Mouse (Mus musculus): ENCODE results near the gene Cd160.

Gene Cd160

DNA sequence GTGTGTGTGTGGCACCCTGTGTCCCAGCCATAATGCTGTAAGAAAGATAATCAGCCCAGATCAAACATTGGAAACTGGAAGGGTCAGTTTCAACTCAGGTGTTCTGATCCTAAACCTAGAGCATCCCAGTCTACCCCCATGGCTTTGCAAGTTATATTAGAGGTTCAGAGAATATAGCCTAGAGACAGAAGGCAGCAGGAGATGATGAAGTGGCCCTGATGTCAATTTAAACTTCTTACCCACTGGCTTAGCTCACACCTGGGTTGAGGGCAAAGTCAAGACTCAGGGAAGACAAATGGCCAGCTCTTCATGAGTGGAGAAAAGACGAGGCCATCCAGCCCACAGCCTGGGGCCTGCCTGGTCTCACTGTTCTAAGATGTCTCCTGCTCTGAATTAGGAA is at the start of gene Cd160, which contains the start of gene Pdzk1:
Gene Cd160 (minus strand): TSS at position 368 of the 400 bp plus-strand sequence.
Gene Pdzk1 (plus strand): TSS at position 301 of the 400 bp plus-strand sequence.
- DNase-seq (ENCODE audit: low spot score): no peak

DNA sequence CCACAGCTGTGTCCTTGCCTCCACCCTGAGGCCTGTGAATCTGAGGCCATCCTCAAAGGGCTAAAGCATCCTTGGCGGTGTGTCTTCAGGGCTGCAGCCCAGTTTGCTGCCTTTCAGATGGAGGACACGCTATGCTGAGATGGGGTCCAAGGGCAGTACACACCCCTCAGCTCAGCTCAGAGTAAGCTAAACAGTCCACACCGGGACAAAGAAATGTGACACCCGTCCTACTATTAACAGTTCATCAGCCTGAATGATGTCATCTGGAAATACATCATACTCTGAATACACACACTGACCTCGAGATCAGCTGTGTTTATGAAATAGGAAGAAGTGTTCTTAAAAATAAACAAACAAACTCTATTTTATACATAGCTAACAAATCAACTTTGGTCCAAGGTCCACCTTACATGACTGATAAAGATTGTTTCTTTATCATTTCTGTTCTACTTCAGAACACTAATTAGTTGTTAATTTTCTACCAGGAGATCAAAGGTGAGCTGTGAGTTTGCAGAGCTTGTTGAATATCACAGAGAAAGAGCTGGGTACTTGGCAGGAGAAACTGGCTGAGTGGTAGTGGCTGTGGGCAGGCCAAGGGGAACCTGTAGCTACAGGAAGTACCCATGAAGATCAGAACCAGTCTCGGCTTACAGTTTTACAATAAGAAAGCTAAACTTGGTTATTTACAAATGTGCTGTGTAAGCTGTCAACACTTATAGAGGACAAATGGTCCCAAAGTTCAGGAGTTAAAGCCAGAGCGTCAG is 45.8 kb upstream of the Cd160 start:
- DNase-seq (ENCODE audit: low spot score): no peak

DNA sequence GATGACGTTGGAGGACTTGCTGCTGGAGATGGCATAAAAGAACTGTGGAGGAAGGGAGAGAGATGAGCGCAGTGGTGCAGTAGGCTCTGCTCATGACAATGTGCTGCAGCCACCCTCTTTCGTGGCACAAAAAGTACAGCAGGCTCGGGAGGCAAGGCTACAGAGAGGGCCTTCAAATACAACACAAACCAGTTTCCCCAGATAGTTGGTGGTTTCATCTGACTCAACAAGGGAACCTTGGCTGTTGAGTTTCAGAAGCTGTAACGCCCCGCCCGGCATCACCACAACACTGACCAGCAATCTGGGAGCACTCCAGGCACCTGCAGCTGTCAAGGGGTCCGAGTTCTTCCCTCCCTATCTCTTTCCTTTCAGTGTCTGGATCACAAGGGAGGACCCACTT is 43.4 kb upstream of the Cd160 start:
- no peak for DNase-seq (ENCODE audit: low spot score)

DNA sequence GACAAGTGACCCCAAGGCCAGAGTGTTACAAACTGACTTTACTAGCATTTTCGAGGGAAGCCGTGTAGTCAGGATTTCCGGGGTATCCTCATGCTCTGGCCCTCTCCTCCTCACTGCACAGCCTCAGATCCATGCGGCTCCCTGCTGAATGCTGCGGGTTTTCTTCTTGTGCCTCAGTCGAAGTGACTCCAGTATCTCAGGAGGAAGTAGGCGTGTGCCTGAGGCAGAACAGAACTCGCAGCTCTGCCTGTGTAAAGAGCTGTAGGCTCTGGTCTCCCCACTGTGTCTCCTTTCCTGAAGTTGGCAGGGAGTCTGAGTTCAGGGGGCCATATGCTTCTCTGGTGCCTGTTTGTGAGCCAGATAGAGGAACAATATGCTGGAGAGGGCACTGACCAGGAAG is 41.9 kb upstream of the Cd160 start:
- DNase-seq (ENCODE audit: low spot score): no peak

DNA sequence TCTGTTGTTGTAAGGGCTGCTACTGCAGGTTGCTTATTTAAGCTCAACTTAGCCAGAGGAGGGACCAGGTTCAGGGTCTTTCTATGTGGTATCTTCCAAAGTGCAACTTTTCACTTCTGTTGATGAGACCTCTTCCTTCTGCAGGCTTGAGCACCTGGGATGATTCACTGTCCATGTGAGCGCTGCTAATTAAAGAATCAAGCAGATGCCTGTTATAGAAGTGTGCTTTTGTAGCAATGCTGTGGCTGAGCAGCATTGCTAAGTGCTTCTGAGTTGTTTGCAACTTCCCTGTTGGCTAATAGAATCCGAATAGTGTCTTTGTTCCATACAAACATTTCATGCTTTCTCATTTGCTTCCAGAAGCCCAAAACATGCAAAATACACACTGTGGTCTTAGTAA is 41.1 kb upstream of the Cd160 start:
- DNase-seq (ENCODE audit: low spot score): no peak

DNA sequence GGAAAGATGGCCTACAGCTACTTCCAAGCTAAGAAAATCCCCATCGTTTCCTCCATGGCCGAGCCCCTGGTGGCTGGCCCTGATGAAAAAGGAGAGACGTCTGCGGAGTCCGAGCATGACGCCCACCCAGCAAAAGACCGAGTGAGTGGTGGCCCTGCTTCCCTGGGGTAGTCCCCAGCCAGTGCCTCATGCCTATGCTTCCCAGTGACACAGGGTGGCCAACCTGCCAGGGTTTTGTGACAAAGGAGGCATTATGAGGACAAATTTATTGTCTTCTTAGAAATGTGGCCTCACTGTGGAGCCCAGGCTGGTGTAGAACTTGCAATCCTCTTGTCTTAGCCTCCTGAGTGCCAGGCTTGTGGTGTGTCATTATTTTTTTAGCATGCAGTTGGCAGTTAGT is 39.9 kb upstream of the Cd160 start:
- DNase-seq (ENCODE audit: low spot score): no peak

DNA sequence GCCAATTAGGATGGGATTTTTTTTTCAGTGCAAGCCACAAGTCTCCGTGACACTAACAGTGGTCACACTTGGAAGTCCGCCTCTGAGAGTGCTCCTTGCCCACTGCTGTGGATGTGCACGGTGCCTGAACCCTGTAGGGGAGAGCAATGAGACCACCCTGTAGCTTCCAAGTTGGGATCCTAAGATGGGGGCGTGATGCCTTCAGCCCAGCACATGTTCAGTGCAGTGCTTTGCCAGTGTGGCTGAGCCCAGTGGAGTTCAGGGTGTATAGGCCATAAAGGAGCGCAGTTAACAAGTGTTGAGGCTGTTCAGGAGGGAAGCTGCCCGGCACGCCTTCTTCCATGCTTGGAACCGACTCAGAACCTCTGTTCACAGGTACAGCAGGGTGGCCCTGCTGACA is 39.4 kb upstream of the Cd160 start:
- no peak for DNase-seq (ENCODE audit: low spot score)

DNA sequence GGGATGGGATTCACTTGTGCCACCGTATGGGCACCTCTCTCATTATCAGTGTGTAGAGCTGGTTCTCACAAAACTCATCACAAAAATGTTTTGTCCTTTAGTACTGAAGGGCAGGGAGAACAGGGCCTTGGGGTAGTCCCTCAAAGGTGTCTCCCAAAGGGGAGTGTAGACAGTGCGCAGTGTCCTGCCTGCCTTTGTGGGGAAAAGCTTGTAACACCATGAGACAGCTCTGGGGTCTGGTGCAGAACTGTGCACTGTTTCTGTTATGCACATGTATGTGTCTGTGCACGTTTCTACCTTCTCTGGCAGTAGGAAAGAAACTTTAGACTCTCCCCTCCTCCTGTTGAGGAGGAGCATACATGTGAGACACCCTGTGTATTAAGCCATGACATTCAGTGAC is 38.7 kb upstream of the Cd160 start:
- DNase-seq (ENCODE audit: low spot score): no peak

DNA sequence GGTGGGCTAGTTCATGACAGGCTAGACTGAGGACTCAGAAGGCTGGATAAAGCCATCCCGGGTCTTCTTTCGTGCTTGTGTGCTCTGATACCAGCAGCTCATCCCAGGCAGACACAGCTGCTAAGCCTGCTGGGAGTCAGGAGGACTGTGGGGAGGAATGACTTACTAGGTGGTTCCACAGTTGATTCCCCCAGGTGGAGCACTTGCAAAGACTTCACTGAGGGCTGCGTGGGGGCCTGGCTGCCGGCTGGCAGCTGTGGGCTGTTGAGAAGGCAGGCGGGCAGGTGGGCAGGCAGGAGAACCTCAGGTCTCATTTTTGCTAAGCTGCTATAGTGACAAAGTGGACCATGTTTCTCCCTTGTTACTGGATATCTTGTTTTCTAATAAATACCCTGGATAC is 31.3 kb upstream of the Cd160 start:
- DNase-seq (ENCODE audit: low spot score): no peak

DNA sequence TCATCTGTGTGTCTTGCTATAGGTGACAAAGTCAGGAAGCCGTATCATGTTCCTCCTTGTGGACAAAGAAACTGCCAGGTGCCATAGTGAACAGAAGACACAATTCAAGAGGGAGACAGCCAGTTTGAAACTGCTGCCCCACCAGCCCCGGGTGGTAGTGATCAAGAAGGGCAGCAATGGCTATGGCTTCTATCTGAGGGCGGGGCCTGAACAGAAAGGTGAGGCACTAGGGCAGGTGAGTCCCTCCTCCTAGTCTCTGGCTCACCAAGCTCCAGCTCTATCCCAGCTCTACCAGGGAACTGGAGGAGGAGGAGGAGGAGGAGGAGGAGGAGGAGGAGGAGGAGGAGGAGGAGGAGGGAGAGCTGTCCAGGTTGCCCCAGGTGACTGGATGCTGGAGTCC is 26.7 kb upstream of the Cd160 start:
- DNase-seq (ENCODE audit: low spot score): no peak

DNA sequence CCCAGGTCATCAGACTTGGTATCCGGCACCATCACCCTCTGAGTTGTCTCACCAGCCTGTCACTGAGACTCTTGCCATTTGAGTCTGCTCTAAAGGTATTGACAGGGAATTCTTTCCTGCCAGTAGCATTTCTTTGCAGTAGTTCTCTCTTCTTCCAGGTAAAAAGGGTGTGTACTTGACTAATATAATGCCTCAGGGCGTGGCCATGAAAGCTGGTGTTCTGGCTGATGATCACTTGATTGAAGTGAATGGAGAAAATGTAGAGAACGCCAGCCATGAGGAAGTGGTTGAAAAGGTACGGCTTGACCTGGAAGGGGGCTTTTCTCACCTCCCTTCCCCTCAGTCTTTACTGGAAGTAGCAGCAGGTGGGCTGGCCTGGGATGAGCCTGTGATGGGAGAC is 25.2 kb upstream of the Cd160 start:
- no peak for DNase-seq (ENCODE audit: low spot score)

DNA sequence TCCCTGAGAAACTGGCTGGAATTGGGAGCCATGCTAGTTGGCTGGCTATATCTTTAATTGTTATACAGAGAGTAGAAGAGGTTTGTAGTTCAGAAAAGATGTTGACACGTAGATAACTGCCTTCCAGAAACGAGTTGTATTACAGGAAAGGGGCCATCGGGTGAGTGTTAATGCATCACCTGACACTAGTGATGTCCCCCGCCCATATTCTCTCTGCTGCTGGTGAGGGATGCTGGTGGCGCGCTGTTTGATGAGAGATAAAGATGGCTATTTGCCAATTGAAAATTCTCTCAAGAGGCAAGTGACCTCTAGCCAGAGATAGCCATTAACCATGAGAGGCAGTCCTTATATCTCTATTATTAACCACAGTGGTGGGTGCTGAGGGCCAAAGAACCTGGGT is 23.4 kb upstream of the Cd160 start:
- DNase-seq (ENCODE audit: low spot score): no peak

DNA sequence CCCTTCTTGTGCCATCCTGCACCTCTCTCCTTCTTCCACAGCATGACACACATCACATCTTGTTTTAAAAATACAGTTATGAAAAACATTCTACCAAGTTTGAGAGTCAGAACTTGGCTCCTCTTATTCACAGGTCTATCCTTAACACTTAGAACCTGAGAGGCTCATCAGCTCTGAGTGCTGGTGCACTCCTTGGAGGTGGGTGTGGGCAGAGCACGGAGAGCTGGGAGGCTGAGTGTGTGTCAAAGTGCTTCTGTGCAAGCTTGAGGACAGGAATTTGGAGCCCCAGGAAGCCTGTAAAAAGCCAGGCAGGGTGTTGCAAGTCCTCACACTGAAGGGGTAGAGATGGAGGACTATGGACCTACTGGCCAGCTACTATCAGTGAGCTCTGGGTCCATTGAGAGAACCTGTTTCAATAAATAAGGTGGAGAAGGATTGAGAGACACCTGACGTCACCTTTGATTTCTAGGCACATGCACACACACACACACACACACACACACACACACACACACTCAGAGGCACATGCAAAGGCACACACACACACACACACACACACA is 20.1 kb upstream of the Cd160 start:
- no peak for DNase-seq (ENCODE audit: low spot score)

DNA sequence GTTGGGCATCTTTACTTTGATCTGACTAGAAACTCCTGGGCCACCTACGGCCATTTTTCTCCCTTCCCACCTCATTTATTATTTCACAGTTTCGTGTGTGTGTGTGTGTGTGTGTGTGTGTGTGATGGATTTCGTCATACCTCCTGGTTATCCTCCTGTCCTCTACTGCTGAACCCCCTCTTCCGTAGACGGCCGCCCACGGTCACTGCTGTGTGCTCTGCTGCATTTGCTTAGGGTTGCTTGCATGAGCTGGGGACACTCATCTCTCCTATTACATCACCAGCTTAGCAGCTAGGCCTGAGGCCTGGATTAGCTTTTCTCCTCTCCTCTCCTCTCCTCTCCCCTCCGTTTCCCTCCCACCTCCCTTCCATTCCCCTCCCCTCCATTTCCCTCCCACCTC is 19.3 kb upstream of the Cd160 start:
- DNase-seq (ENCODE audit: low spot score): no peak

DNA sequence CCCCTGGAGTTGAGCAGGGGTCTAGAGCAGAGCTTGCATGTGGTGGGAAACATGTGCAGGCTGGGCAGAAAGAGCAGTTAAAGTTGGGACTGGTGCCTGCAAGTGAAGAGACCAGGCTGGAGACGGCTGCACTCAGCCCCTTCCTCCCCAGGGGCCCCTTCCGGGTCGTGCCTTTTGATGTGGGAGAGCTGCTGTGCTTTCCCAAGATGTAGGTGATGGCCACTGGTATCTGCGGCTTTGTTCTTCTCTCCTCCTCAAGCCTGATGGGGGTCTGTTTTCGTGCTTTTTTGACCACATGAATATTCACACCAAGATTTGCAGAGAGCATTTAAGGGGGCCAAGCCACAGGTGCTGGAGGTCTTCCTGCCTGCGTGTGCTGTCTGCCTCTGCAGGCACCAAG is 18.5 kb upstream of the Cd160 start:
- DNase-seq (ENCODE audit: low spot score): no peak

DNA sequence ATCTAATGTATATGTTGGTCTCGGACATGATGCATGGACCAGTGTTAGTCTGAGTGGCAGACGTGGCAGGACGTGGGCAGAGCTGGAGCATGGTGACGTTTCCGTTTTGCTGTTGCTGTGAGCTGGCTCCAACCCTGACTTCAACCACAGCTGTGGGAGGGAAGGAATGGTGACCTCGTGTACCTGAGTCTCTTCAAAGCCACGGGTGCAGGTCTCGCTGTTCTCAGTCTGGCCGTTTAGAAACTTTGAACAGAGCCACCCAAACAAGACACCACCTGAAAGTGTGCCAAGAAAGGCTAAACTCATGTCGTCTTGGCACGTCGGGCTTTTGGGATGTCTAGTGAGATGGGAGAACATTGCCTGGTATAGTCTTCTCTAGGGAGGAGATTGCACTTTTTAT is 17.8 kb upstream of the Cd160 start:
- DNase-seq (ENCODE audit: low spot score): no peak

DNA sequence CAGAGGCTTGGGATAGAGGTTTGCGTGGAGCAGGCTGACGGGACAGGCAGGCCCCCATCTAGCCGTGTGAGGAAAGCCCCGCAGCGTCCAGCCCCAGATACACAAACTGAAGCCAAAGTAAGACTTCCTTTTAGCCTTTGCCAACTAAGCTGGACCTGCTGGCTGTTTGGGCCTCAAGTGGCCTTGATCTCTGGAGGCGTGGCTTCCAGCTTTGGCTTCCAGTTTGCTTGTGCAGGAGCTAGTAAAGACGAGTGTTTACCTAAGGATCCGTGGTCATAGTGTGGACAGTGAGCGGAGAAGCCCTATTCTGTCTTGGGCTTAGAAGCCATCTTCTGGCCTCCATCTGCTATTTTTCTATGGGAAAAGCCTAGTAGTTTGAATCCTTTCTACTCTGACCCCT is 16.7 kb upstream of the Cd160 start:
- DNase-seq (ENCODE audit: low spot score): no peak

DNA sequence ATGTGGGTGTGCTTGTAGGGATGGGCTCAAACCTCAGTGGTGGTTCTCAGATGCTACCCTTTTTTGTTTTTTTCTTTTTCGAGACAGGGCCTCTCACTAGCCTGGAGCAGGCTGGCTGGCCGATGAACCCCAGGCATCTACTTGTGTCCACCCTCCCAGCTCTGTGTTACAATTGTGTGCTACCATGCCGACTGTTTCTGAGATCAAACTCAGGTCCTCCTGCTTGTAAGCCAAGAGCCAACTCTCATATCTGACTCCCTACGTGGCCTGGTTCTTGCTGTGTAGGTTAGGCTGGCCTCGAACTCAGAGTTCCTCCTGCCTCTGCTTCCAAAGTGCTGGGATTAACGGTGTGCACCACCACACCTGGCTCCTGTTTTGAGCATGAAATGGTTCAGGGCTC is 16.0 kb upstream of the Cd160 start:
- no peak for DNase-seq (ENCODE audit: low spot score)

DNA sequence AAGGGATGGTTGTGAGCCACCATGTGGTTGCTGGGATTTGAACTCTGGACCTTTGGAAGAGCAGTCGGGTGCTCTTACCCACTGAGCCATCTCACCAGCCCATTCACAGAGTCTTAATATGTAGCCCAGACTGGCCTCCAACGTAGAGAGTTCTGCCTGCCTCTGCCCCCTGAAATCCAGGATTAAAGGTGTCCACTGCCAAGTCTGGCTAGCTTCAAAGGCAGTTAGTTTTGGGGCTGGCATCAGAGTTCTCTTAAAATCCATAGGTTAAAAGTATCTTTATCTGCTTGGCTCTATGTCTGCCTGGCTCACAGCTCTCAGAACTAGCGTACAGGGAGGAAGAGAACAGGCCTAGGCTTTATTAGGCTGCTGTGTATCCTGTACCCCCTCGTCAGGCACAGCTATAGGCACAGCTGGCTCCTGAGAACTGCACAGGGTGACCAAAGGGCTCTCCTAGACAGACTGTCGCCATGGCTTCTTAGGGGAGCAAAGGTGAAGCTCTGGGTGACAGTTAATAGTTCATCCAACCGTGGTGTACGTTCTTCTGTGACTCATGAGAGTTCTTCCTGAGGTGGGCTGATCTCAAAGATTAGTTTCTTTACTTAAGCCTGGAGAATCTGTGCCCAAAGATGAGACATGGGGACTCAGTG is 10.0 kb upstream of the Cd160 start:
- DNase-seq (ENCODE audit: low spot score): no peak

DNA sequence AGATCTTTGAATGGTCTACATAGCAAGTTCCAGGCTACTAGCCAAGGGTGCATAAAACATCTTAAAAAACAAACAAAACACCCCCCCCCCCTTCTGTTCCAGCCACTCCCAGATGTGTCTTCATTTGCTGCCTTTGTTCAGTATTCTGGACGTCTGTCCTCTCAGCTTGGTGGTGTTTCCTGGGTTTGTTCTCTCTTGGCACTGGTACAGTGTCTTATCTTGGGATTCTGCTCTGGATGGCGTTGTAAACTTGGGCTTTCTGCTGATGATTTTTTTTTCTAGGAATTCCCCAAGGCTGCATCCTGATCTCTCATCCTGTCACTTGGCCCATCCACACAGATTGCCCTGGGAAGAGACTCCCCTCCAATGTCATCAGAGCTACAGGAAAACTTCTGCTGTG is 7.3 kb upstream of the Cd160 start:
- DNase-seq (ENCODE audit: low spot score): no peak

DNA sequence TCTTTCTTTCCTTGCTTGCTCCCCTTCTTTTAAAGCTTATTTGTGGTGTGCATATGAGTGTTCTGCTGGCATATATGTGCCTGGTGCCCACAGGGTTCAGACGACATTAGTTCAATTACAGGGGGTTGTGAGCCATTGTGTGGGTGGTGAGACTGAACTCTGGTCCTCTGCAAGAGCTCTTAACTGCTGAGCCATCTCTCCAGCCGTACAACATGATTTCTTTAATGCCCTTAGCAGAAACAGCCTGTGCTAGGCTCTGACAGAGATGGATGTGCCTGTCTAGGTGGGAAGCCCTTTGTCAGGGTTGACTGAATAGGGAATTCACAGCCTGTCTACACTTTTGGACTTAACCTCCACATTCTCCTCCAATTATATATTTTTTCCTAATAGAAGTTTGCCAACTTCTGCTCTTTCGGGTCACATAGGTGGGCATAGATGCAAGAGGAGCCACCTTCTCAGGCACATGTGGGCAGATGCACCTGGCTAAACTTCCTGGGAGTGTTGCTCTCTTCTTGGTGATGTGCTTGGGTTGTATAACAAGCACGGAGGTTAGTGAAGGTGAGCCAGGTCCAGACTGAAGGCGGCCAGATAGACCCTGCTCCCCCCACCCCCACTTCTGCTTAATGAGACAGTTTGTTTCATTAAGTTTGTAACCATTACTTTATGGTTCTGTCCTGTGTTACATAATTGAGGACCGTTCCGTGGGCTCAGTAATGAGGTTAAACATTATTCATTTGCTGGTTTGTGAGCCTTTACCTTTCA is 5.6 kb upstream of the Cd160 start:
- no peak for DNase-seq (ENCODE audit: low spot score)

DNA sequence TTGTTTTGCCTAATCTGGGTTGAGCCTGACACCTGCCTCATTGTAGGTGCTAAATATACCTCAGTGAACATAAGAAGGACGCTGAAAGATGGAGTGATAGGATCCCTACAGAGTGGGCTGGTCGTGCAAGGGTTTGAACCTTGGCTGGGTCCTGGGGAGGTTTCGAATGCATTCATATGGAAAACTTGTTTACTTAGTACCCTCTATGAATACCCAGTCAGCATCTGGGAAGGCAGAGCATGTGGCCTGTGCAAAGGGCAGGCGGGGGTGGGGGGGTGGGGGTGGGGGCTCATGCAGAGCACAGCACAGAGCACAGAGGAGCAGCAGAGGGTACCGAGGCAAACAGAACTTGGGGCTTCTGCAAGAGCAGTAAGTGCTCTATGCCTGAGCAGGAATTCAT is 3.8 kb upstream of the Cd160 start:
- DNase-seq (ENCODE audit: low spot score): no peak

DNA sequence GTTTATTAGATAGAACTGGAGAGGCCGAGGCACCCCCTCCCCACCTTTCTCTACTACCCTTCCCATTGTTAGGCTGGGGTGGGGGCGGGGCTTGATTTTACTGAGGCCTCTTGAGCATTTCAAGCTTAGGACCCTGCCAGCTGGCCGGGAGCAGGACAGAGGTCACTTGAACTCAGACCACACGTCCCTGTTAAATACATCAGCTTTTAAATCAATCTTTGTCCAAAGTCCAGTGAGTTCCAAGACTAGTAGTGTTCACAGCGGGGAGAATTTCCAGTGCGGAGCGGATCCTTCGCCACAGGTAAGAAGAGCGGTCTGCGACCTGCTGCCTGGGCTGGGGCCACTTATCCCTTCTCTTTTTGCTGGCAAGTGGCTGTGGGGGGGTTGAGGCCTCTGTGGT is 705 bp upstream of the Cd160 start:
- DNase-seq (ENCODE audit: low spot score): no peak
